Mouse (Mus musculus) kidney, postnatal 0 days (tissue): Measurements from ENCODE around the gene Slc2a9. TPM values are rescaled to one million over a fixed set of nuclear protein-coding genes. Genes with fewer than 3 reads are reported as not detected.

ENCODE experiments used
- ATAC-seq: fragments of 200-750 bp; cut with Nextera tagmentation; replicated peaks from 2 replicates; pipeline ENCODE4 v1.8.0; 2017; ENCODE audit warnings: low read depth, moderate number of reproducible peaks, moderate TSS enrichment, moderate library complexity; ENCODE audit not compliant: low FRiP score
- DNase-seq: peaks from one replicate; pipeline ENCODE4 v3.0.0-alpha.2; 2016; ENCODE audit warnings: low spot score
- H3K27ac ChIP-seq: fragments of 300-500 bp; sonication (generic); 2 replicates; pipeline ENCODE4 v1.5.1; 2014; ENCODE audit warnings: mild to moderate bottlenecking
- H3K27me3 ChIP-seq: fragments of 300-500 bp; sonication (generic); 2 replicates; pipeline ENCODE4 v1.6.1; 2014; ENCODE audit warnings: low read length, mixed read lengths; ENCODE audit not compliant: insufficient read depth
- H3K36me3 ChIP-seq: fragments of 300-500 bp; sonication (generic); 2 replicates; pipeline ENCODE4 v1.6.1; 2014; ENCODE audit warnings: low read length, mixed read lengths; ENCODE audit not compliant: insufficient read depth
- H3K4me1 ChIP-seq: fragments of 300-500 bp; sonication (generic); replicated peaks from 2 replicates; pipeline ENCODE4 v1.6.1; 2014; ENCODE audit warnings: antibody characterized with exemption, low read length, mixed read lengths; ENCODE audit not compliant: insufficient read depth
- H3K4me2 ChIP-seq: fragments of 300-500 bp; sonication (generic); 2 replicates; pipeline ENCODE4 v1.6.1; 2014; ENCODE audit warnings: mild to moderate bottlenecking, low read length, moderate library complexity, mixed read lengths
- H3K4me3 ChIP-seq: fragments of 300-500 bp; sonication (generic); replicated peaks from 2 replicates; pipeline ENCODE4 v1.5.1; 2014; ENCODE audit warnings: low read depth, low read length
- H3K9ac ChIP-seq: fragments of 300-500 bp; sonication (generic); 2 replicates; pipeline ENCODE4 v1.6.1; 2014; ENCODE audit warnings: low read depth, low read length
- H3K9me3 ChIP-seq: fragments of 300-500 bp; sonication (generic); replicated peaks from 2 replicates; pipeline ENCODE4 v1.6.1; 2016; ENCODE audit warnings: low read length, inconsistent platforms, mixed read lengths
- CTCF ChIP-seq: IDR thresholded peaks from 2 replicates; pipeline ENCODE4 v1.5.1; 2016; ENCODE audit warnings: antibody characterized with exemption, low read depth, mild to moderate bottlenecking, moderate library complexity
- WGBS: fragments of 180-500 bp; shearing (Covaris S2); extraction: QIAGEN DNeasy Blood & Tissue Kit; methylation state at CpG from one replicate; pipeline ENCODE4 v1.1.7; 2014; 5-methylcytosine and 5-hydroxymethylcytosine counted together
- polyA plus RNA-seq: library from polyadenylated mRNA; unstranded; fragments of >200 nt; fragmentation: Nextera tagmentation; extraction: Ambion mirVana; gene quantifications from 2 replicates; pipeline ENCODE4 v1.2.1, GENCODE M21; 2015

Slc2a9 gene
- polyA plus RNA-seq, 1 experiment from 2014 or later: 3.5 TPM

DNA sequence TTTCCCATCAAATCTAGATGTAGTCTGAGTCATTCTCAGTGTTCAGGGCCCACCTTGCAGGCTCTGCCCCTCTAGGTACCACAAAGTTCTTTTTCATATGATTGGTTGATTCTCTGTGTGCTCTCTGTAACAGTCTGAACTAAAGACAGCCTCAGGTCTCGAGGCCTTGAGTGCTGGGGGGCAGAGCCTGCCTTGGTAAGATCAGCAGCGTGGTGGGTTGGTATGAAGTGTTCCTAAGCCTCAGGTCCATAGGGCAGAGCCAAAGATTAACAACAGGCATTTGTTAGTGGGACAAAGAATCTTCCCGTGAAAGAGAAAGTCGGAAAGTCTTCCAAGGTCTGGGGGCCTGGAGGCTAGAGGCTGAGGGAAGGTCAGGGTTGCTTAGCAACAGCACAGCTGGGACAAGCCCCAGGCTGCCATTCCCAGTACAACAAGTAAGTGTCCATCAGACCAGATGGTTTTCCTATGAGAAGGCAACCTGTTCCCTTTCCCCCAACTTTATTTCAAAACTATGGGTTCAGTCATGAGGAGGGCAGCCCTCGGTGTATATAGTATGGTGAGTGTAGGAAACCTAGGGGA, 152.5 kb downstream of the Slc2a9 start:
- Histone ChIP-seq H3K9ac (no peak overlapping the region), H3K27ac (no peak overlapping the region), H3K36me3 (no peaks in the 10 kb centered on the region), H3K4me3 (no peak overlapping the region), H3K9me3 (no peaks in the 10 kb centered on the region), H3K27me3 (no peaks in the 10 kb centered on the region), H3K4me1 (no peaks in the 10 kb centered on the region), H3K4me2 (no peak overlapping the region)
- no peak for TF ChIP-seq CTCF
- no peak for DNase-seq
- 47% methylated on average over 5 of the region's 5 CpGs for WGBS
- no peak for ATAC-seq

DNA sequence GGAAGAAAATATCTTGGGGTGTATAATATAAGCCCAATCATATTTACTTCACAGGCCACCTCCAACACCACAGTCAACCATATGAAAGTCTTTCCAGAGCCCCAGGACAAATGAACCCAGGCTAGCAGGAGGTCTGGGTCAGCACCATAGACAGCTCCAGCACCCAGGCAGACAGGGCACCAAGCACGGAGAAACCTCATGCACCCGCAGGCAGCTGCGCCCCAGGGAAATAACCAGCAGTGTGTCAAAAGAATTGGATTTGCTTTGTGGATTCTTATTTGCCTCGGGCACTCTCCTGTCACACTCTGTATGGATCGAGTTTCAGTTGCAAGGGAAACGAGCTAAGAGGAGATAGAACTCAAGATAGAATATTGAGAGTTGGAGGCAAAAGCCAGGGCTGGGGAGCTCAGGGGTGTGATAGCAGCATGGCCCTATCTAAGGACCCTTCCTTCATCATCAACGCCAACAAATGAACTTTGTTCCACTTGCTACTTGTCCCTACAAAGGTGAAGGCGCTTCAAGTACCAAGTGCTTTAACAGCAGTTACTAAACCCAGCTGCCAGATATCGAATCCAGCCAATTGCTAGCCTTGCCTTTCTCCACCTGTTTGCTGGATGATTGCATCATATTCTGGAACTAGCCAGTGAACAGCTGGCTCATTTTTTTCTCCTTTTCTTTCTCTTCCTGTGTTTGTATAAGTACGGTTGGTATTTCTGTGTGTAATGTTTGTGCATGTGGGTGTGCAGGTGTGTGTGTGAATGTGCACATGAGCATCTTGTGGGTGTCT, 156.1 kb downstream of the Slc2a9 start:
- 31% methylated on average over 10 of the region's 10 CpGs for WGBS
- no peak for TF ChIP-seq CTCF
- H3K9me3 ChIP-seq: no peaks in the 10 kb centered on the region
- no peak overlapping the region for H3K9ac ChIP-seq
- no peaks in the 10 kb centered on the region for H3K4me1 ChIP-seq
- ATAC-seq (no peak), DNase-seq (peak; percentile 56)
- H3K36me3 ChIP-seq: no peaks in the 10 kb centered on the region
- no peak overlapping the region for H3K4me3 ChIP-seq
- H3K27me3 ChIP-seq: no peaks in the 10 kb centered on the region
- no peak overlapping the region for H3K27ac ChIP-seq
- H3K4me2 ChIP-seq: no peak overlapping the region

DNA sequence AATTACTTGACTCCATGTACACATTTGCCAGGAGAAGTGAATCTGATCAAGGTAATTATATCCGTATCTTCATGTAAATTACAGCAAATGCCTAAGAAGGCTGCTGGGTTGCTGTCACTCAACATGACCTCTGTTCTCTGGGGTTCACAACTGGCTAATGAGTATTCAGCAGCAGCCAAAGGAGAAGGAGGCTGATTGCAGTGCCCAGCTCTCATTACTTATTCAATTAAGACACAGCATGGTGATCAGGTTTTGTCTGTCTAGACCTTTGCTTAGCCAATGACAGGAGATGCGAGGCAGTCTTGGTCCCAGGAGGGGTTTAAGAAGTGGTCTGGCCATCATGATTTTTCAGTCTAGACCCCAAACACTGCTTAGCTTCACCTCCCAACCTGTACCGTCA, 159.8 kb downstream of the Slc2a9 start:
- Histone ChIP-seq H3K9ac (no peak overlapping the region), H3K4me1 (no peaks in the 10 kb centered on the region), H3K36me3 (no peaks in the 10 kb centered on the region), H3K9me3 (no peaks in the 10 kb centered on the region), H3K4me2 (no peak overlapping the region), H3K27ac (no peak overlapping the region), H3K27me3 (no peaks in the 10 kb centered on the region), H3K4me3 (no peak overlapping the region)
- WGBS: 78% methylated on average over 3 of the region's 3 CpGs
- no peak for TF ChIP-seq CTCF
- DNase-seq: no peak
- ATAC-seq: no peak

DNA sequence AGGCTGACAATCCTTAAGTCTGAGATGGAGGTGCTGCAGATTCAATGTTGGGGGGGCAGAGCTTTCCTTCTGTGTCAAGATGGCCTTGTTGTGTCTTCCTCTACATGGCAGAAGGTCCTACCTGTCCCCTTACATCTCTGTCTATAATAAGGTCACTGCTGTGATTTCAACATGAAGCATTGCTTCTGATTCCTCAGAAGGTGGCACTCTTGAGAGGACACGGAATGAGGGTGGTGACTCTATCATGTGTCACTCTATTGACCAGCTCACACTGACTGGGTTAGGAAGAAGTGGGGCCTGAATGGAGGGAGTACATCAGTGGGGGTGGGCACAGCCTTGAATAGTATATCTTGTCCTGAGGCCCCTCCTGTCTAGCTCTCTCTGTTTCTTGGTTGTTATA, 168.4 kb downstream of the Slc2a9 start:
- WGBS: 31% methylated on average over 1 of the region's 1 CpGs
- no peaks in the 10 kb centered on the region for H3K36me3 ChIP-seq
- no peak for ATAC-seq
- peak; percentile 38; the same call in 1 of the 2 replicates for TF ChIP-seq CTCF
- H3K9ac ChIP-seq: no peak overlapping the region
- H3K4me2 ChIP-seq: no peak overlapping the region
- no peaks in the 10 kb centered on the region for H3K9me3 ChIP-seq
- no peak overlapping the region for H3K27ac ChIP-seq
- no peaks in the 10 kb centered on the region for H3K4me1 ChIP-seq
- H3K4me3 ChIP-seq: no peak overlapping the region
- H3K27me3 ChIP-seq: no peaks in the 10 kb centered on the region
- DNase-seq: no peak

DNA sequence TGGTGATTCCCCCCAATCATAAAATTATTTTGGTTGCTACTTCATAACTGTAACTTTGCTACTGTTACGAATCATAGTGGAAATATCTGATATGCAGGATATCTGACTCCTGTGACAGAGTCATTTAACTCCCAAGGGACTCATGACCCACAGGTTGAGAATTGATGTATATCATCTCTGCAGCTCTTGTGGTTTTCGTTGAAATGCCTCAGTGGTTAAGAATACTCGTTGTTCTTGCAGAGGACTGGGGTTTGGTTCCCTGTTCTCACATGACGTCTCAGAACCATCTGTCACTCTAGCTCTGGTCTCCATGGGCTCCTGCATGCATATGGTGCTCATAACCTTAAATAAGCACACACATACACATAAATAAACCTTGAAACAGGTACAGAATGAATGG, 169.6 kb downstream of the Slc2a9 start:
- no peak for TF ChIP-seq CTCF
- no peak for ATAC-seq
- H3K4me2 ChIP-seq: no peak overlapping the region
- H3K9ac ChIP-seq: no peak overlapping the region
- H3K9me3 ChIP-seq: no peaks in the 10 kb centered on the region
- H3K27me3 ChIP-seq: no peaks in the 10 kb centered on the region
- WGBS: 40% methylated on average over 4 of the region's 4 CpGs
- H3K36me3 ChIP-seq: no peaks in the 10 kb centered on the region
- no peak overlapping the region for H3K27ac ChIP-seq
- H3K4me1 ChIP-seq: no peaks in the 10 kb centered on the region
- no peak for DNase-seq
- no peak overlapping the region for H3K4me3 ChIP-seq

DNA sequence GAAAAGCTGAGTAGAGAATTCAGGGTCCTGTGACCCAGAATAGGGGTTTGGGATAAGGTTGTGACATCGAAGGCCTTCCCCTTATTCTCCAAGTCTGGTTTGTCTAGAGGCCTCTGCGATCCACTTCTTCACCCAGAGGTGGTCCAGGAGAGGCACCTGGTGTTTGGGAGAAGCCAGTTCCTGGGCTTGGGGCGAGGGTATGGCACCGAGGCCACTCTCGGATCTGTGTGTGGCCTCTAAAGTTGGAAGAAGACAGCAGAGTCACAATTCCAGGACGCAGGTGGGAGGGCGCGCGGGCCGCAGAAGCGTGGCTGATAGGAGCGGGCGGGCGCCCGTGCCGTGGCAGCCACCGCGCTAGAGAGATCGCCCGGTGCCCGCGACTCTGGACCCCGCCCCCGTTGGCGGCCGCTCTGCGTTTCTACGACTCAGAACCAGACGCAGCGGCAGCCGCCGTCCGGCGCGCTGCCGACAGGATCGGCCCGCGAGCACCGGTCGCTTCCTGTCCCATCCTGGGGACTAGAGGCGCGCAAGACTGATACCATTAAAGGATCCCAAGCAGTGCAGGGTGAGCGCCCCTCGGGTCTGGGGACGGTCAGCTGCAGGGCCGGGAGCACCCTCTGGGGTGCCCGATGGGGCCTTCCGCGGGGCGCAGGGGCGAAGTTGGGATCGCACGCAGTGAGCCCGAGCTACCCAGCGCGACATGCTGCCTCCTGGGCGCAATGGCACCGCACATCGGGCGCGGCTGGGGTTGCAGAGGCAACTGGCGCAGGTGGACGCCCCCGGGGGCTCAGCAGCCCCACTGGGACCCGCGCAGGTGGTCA, 183.8 kb downstream of the Slc2a9 start, which contains the start of gene Drd5:
Drd5 (plus strand) TSS at position 402 of the 821 bp plus-strand sequence.
- Histone ChIP-seq H3K4me2 (peak within 1 kb of the TSS; percentile 55), H3K27ac (no peak within 1 kb of the TSS), H3K4me1 (0 out of 2 replicates have a peak, but pooled peaks cover 5% of the 10 kb centered on the region), H3K27me3 (peaks cover 23% of the 10 kb centered on the region), H3K36me3 (no peaks in the 10 kb centered on the region), H3K9me3 (no peaks in the 10 kb centered on the region), H3K9ac (no peak within 1 kb of the TSS), H3K4me3 (peak within 1 kb of the TSS; percentile 23)
- 2% methylated on average over 67 of the region's 67 CpGs for WGBS
- ATAC-seq: no peak
- DNase-seq: no peak
- no peak for TF ChIP-seq CTCF
